Mouse (Mus musculus) retina, postnatal 1 day (tissue): Measurements from ENCODE around the gene AI182371.

Experiments
- DNase-seq: peaks from one replicate; pipeline ENCODE4 v3.0.0-alpha.2; 2012

Gene AI182371

DNA sequence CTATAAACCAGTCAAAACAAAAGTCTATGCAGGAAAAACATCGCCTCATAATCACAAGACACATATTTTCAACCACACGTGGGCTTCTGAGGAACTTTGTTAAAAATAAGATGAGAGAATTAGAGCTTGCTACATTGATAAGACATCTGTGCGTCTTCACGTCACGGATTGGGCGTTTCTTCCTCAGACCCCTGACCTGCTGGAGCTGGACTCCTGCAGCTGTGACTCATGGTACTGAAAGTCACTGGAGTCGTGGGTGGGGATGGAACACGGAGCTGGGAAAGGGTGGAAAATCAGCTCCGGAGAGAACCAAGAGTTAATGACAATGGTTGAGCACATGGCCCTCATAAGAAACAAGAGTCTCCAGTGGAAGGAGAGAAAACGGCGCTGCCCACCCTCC, 34.2 kb downstream of the AI182371 start:
- DNase-seq: no peak

DNA sequence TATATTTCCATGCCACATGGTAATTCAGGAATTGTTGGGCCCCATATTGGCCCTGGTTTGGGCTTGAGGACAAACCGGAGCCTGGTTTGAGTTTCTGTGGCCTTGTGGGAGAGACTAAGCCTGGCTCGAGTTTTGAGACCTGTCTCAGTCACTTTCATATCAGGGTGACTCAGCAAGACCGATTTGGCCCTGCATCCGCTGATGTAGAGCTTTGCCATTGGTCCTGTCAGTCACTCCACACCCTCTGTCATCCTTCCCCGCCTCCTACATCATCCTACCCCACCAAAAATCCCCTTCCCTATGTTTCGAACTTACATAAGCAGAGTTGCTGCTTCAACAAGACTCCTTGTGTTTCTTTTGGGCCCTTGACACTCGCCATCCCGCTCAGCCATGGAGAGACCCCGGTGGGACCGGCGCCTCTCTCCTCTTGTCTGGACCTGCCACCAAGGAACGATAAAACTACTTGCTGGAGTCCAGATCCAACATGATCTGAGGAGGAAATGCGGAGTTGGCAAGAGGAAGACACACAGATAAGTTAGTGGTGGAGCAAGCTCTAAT, 34.7 kb downstream of the AI182371 start:
- DNase-seq: no peak

GRCm38 (mm10) chr2:35063333-35064030, 37.9 kb downstream of the AI182371 start:
- no peak for DNase-seq

GRCm38 (mm10) chr2:35061338-35061737, 40.0 kb downstream of the AI182371 start, which contains the start of gene Hc:
Hc (minus strand) TSS chr2:35061438.
- DNase-seq: no peak

DNA sequence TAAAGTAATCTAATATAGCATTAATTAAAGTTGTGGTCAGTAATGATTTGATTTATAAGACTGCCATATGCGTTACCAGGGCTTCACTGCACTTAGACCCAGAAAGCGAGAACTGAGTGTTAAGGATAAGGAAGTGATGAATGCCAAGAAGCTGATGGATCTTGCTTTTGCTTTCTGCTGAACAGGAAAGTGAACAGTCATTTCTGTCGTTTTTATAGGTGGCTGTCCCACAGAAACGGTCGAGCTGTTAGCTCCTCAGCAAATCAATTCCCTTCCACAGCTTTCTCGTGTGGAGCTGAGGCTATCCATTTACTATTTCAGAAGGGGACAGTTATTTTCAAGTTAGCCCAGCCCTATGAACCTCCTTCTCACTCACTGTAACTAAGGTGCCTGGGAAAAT, 40.4 kb downstream of the AI182371 start:
- DNase-seq: no peak

- DNase-seq: no peak
Observed at GRCm38 (mm10) chr2:35060256-35060655, 41.1 kb downstream of the AI182371 start.

- DNase-seq: no peak
Observed at GRCm38 (mm10) chr2:35058325-35058724, 43.0 kb downstream of the AI182371 start.

DNA sequence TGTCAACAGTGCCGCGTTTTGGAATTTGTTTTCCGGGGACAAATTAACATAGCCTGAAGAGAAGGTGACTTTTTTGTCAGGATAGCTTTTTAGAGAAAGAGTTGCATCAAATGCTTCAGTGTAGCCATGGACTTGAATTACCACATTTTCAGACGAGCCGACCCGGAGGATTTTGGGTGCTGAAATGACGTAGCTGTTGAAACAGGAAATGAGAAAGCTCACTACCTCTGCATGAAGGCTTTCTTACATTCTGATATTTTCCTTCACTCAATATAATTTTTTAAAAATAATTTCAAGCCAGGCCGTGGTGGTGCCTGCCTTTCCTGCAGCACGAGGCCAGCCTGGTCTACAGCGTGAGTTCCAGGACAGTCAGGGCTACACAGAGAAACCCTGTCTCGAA, 44.1 kb downstream of the AI182371 start:
- DNase-seq: no peak

GRCm38 (mm10) chr2:35048851-35049250, 52.5 kb downstream of the AI182371 start:
- DNase-seq: peak; percentile 55

GRCm38 (mm10) chr2:35044956-35045355, 56.4 kb downstream of the AI182371 start:
- DNase-seq: peak; percentile 32

DNA sequence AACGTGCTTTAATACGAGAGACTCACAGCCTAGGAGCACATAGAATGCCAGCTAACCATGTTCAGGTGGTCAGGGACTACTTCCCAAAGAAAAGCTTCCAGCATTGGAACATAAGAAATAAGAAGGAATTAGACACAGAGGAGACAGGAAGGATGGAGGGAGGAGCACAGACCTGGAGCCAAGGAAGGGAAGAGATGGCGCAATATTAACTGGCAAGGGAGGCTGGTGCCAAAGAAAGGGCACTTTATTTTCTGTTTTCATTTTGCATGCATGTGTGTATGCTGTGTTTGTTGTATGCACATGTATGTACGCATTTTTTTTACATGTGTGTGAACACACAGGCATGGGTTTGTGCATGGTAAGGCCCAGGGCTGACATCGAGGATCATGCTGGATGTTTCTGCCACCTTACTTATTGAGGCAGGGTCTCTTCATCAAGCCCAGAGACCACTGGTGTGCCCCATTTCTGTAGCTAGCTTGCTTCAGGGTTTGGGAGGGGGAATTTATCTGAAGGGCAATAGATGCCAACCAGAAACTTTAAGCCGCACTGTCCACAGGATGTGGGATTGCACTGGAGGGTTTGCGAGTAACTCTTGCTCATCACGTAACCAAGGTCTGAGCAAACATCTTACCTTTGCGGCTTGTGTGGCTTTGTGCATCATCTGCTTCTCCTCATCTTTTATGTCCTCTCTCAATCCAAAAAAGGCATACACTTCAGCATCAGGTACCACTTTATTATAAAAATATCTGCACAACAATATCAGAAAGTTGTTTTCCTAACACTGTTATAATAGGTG, 62.6 kb downstream of the AI182371 start:
- DNase-seq: no peak
